Mouse (Mus musculus): ENCODE data around the gene Mymk. TPM values are rescaled to one million over a fixed set of nuclear protein-coding genes. Genes with fewer than 3 reads are reported as not detected.

The Mymk gene
- polyA plus RNA-seq, 1 experiment from 2014 or later, result not detected

DNA sequence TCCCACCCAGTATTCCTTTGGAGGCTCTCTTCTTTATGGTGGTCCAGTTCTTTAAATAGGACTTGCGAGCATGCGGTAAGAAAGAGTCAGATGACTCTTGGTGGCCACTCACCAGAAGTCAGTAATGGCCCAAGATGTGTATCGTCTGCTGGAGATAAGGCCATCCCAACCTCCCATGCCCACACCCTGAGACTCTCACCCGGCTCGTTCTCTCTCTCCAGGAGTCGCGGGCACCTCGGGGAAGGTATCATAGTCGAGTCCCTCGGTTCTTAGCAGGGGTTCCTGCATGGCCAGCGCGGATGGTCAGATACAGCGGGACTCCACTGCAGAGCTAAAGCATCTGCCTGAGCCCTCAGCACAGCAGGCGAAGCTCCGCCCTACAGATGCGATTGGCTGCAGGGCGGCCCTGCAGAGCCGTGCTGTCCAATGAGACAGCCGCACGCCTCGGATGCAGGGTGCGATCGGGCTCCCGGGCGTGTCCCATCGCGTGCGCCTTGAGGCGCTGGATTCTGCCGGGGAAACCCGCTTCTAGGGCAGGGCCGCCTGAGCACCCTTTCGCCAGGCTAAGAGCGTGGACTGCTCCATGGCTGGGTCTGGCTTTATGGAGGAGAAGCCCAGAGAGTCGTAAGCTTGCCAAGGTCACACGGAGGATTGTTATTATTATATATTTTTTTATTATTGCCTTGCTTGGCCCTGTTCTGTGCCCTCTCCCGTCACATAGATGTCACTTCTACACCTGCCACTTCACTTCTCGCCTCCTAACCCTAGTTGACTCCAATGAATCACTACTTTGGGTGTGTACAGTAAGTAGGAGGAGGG, 44.2 kb downstream of the Mymk start, which contains the start of gene Slc2a6:
Slc2a6 (minus strand) TSS at position 381 of the 819 bp plus-strand sequence.
- Histone ChIP-seq H3K4me1 (replicated peaks) (peaks cover 13% of the 10 kb centered on the region), H3K27me3 (peaks cover 18% of the 10 kb centered on the region; the same call in 1 of the 2 replicates), H3K4me3 (replicated peaks) (peak within 1 kb of the TSS; percentile 40), H3K9me3 (no peaks in the 10 kb centered on the region), H3K36me3 (no peaks in the 10 kb centered on the region), H3K4me2 (replicated peaks) (peak within 1 kb of the TSS; percentile 57), H3K27ac (peak within 1 kb of the TSS; percentile 41; the same call in 1 of the 2 replicates), H3K9ac (replicated peaks) (peak within 1 kb of the TSS; percentile 54)
- 2% methylated on average over 38 of the region's 38 CpGs for WGBS
- ATAC-seq, result peak; percentile 100

DNA sequence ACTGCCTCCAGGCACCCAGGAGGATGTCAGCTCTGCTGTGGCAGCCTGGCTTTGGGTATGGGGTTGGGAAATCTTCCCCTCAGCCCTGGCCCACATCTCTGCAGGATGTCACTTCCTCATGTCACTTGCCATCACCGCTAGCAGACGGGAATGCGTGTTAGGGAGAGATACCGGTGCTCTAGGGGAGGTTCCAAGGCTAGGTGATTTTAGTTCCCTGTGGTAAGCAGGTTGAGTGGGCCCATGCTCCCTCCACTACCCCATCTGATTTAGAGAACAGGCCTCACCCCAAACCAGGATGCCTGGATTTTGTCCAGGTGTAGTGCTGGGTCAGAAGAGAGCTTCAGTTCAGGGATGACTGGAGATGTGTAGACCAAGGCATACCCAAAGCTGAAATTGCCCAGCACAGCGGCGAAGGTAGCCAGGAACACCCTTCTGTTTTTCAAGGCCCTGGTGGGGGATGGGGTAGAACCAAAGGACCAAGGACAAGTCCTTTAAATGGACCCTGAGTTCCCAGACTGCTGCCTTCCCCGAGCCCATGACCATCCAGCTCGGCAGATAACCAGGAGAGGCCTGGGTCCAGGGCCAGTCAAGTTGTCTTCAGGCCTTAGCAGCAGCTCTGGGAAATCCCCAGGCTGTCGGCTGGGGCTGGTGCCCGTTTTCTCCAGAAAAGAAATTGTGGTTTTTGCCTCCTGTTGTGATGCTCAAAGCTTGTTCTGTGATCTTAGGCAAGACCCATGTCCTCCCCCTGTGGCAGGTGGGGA, 44.9 kb downstream of the Mymk start:
- Histone ChIP-seq H3K27ac (peak overlapping the region; percentile 41; the same call in 1 of the 2 replicates), H3K4me1 (replicated peaks) (peaks cover 13% of the 10 kb centered on the region), H3K36me3 (no peaks in the 10 kb centered on the region), H3K4me3 (replicated peaks) (peak overlapping the region; percentile 40), H3K27me3 (peaks cover 18% of the 10 kb centered on the region; the same call in 1 of the 2 replicates), H3K9me3 (no peaks in the 10 kb centered on the region), H3K9ac (replicated peaks) (peak overlapping the region; percentile 54), H3K4me2 (replicated peaks) (peak overlapping the region; percentile 57)
- 75% methylated on average over 10 of the region's 10 CpGs for WGBS
- ATAC-seq, result no peak

DNA sequence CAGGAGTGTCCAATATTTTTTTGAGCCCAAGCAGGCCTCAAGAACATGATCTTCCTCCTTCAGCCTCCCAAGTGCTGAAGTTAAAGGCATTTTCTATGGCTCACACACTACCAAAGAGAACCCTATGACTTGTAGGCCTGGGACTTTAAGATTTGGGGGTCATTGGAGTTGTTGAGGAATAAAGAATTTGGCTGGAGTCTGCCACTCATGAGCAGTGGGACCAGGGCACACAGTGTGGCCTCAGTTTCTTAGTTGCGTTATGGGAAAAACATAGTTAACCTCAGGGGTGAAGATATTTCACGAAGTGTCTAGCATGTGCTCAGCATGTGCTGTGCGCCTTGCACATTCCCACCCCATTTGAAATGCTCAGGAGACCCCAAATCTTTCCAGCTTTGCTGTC, 45.6 kb downstream of the Mymk start:
- H3K4me3 ChIP-seq (replicated peaks), result no peak overlapping the region
- H3K4me2 ChIP-seq (replicated peaks), result no peak overlapping the region
- no peak overlapping the region for H3K9ac ChIP-seq (replicated peaks)
- peaks cover 18% of the 10 kb centered on the region; the same call in 1 of the 2 replicates for H3K27me3 ChIP-seq
- no peak overlapping the region for H3K27ac ChIP-seq
- no peaks in the 10 kb centered on the region for H3K9me3 ChIP-seq
- no peaks in the 10 kb centered on the region for H3K36me3 ChIP-seq
- peaks cover 13% of the 10 kb centered on the region for H3K4me1 ChIP-seq (replicated peaks)
- no peak for ATAC-seq
- WGBS, result 91% methylated on average over 3 of the region's 3 CpGs

DNA sequence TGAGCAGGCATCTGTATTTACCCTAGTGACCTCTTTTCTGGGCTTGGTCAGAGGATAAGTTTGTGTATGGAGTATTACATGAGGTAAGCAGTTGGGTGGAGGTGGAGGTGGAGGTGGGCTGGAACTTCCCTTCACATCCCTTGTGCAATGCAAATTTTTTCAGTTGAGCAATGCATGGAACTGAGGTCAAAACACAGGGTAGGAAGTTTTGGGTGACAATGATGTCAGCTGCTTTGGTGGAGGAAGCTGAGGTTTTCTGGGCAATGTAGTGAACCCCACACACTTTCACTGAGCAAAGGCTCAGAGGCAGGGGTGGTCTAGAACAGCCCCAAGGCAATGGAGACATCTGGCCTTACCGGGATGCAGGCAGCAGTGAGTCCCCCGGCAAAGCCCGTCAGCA, 46.4 kb downstream of the Mymk start:
- 84% methylated on average over 3 of the region's 3 CpGs for WGBS
- Histone ChIP-seq H3K4me2 (replicated peaks) (no peak overlapping the region), H3K9me3 (no peaks in the 10 kb centered on the region), H3K9ac (replicated peaks) (no peak overlapping the region), H3K36me3 (peaks cover under 1% of the 10 kb centered on the region; the same call in 1 of the 2 replicates), H3K4me1 (replicated peaks) (peaks cover 13% of the 10 kb centered on the region), H3K4me3 (replicated peaks) (no peak overlapping the region), H3K27ac (no peak overlapping the region), H3K27me3 (peaks cover 18% of the 10 kb centered on the region; the same call in 1 of the 2 replicates)
- no peak for ATAC-seq

DNA sequence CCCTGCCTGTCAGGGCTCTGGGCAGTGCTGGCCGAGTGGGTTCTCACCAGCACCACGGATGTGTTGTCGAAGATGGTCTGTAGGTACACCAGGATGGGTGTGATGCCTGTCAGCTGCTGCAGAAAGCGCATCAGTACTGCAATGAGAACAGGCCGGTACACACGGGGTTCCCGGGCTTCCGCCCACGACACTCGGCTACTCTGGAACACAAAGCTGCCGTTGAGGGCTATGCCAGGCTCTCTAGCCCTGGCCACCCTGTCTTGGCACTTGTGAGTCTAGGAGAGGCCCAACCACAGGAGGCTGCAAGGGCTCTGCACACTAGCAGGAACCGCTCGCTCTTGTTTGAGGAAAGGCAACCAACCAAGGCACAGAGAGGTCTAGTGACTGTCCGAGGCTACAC, 47.8 kb downstream of the Mymk start:
- peaks cover 13% of the 10 kb centered on the region for H3K4me1 ChIP-seq (replicated peaks)
- WGBS, result 86% methylated on average over 14 of the region's 14 CpGs
- peaks cover 13% of the 10 kb centered on the region for H3K36me3 ChIP-seq
- H3K9ac ChIP-seq (replicated peaks), result 0 out of 2 replicates have a peak overlapping the region, but pooled peaks have one; percentile 0
- no peak for ATAC-seq
- no peaks in the 10 kb centered on the region for H3K9me3 ChIP-seq
- H3K27ac ChIP-seq, result no peak overlapping the region
- H3K27me3 ChIP-seq, result peaks cover 11% of the 10 kb centered on the region; the same call in 1 of the 2 replicates
- no peak overlapping the region for H3K4me2 ChIP-seq (replicated peaks)
- no peak overlapping the region for H3K4me3 ChIP-seq (replicated peaks)

DNA sequence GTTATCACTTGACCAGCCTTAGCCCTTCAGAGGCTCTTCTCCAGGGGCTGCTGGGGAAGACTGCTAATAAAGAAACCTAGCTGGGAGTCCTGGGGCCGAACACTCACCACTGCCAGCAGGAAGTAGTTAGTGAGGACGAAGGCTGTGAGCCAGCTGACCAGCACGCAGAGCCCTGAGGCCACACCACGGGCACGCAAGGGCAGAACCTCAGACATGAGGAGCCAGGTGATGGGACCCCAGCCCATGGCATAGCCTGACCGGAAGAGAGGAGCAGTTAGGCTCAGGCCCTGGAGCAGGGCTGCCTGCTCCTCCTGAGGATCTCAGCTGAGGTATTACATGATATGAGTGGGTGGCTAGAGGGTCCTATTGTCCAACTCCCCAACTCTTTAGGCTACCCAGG, 49.4 kb downstream of the Mymk start:
- Histone ChIP-seq H3K36me3 (peaks cover 28% of the 10 kb centered on the region), H3K4me3 (replicated peaks) (no peak overlapping the region), H3K27ac (no peak overlapping the region), H3K4me2 (replicated peaks) (no peak overlapping the region), H3K9me3 (no peaks in the 10 kb centered on the region), H3K27me3 (peaks cover 3% of the 10 kb centered on the region; the same call in 1 of the 2 replicates), H3K9ac (replicated peaks) (no peak overlapping the region), H3K4me1 (replicated peaks) (peaks cover 10% of the 10 kb centered on the region)
- WGBS, result 80% methylated on average over 6 of the region's 6 CpGs
- no peak for ATAC-seq

DNA sequence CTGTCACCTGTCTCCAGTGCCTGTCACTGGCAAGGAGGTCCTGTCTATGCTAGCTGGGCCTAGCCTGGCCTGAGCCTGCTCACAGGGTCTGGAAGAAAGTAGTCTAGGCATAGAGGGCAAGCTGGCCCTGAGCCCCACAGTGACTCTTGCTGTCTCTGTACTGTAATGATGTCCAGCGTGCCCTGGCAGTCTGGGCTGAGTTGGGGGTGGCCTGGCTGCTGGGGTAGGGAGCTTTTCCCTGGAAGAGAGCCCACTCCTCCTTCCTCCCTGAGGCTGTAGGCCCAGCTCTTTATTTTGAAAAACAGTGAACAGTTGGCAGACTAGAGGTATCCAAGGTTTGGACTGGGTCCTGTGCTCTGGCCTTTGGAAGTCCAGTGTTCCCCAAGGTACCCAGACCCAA, 50.9 kb downstream of the Mymk start:
- WGBS, result 67% methylated on average over 1 of the region's 1 CpGs
- ATAC-seq, result no peak
- Histone ChIP-seq H3K4me3 (replicated peaks) (no peak overlapping the region), H3K4me2 (replicated peaks) (no peak overlapping the region), H3K27me3 (no peaks in the 10 kb centered on the region), H3K9me3 (no peaks in the 10 kb centered on the region), H3K36me3 (peaks cover 43% of the 10 kb centered on the region), H3K27ac (no peak overlapping the region), H3K4me1 (replicated peaks) (no peaks in the 10 kb centered on the region), H3K9ac (replicated peaks) (no peak overlapping the region)

DNA sequence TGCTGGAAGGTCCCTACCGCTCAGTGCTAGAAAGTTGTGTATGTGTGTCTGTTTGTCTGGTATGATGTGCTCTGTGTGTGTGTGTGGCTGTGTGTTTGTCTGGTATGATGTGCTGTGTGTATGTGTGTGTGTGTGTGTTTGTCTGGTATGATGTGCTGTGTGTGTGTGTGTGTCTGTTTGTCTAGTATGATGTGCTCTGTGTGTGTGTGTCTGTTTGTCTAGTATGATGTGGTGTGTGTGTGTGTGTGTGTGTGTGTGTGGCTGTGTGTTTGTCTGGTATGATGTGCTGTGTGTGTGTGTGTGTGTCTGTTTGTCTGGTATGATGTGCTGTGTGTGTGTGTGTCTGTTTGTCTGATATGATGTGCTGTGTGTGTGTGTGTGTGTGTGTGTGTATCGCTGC, 52.4 kb downstream of the Mymk start:
- Histone ChIP-seq H3K9ac (replicated peaks) (no peak overlapping the region), H3K4me2 (replicated peaks) (no peak overlapping the region), H3K36me3 (peaks cover 59% of the 10 kb centered on the region), H3K27me3 (no peaks in the 10 kb centered on the region), H3K9me3 (no peaks in the 10 kb centered on the region), H3K4me3 (replicated peaks) (no peak overlapping the region), H3K27ac (no peak overlapping the region), H3K4me1 (replicated peaks) (no peaks in the 10 kb centered on the region)
- no peak for ATAC-seq
- WGBS, result 93% methylated on average over 2 of the region's 2 CpGs

DNA sequence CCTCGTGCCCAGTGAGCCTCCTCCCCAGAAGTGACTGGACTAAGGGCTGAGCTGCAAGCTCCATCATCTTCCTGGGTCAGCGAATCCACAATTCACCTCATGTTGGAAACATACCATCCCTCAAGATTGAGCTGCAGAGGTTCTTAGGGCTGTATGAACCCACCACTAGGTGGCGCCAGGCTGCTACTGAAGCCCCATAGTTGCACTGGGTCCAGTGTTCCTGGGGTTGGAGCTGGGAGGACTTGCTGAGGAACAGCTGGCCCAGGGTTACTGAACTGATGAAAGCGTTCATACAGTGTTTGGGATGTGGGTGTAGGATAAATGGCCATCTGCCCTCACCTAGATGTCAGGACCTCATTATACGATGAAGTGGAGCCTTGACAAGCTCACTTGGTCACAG, 54.2 kb downstream of the Mymk start:
- 54% methylated on average over 5 of the region's 5 CpGs for WGBS
- no peak overlapping the region for H3K9ac ChIP-seq (replicated peaks)
- no peaks in the 10 kb centered on the region for H3K27me3 ChIP-seq
- H3K9me3 ChIP-seq, result no peaks in the 10 kb centered on the region
- no peak overlapping the region for H3K4me3 ChIP-seq (replicated peaks)
- H3K4me1 ChIP-seq (replicated peaks), result no peaks in the 10 kb centered on the region
- H3K36me3 ChIP-seq, result peaks cover 71% of the 10 kb centered on the region
- no peak overlapping the region for H3K27ac ChIP-seq
- no peak overlapping the region for H3K4me2 ChIP-seq (replicated peaks)
- ATAC-seq, result peak; percentile 65

Other genes with a start within 250 kb of the Mymk start
- not detected in 2 replicates for gene Abo, start 207.2 kb downstream of the Mymk start, polyA plus RNA-seq (2015; fragmentation: Nextera tagmentation; extraction: Ambion mirVana)
- 31.0 and 33.9 TPM in 2 replicates for gene Surf6, start 169.3 kb downstream of the Mymk start, polyA plus RNA-seq (2015; fragmentation: Nextera tagmentation; extraction: Ambion mirVana)
- 160 and 164 TPM in 2 replicates for gene Med22, start 161.5 kb downstream of the Mymk start, polyA plus RNA-seq (2015; fragmentation: Nextera tagmentation; extraction: Ambion mirVana)
- gene Rpl7a, start 161.4 kb downstream of the Mymk start, polyA plus RNA-seq (2015; fragmentation: Nextera tagmentation; extraction: Ambion mirVana), result 532 and 549 TPM in 2 replicates
- gene Surf2, start 155.8 kb downstream of the Mymk start, polyA plus RNA-seq (2015; fragmentation: Nextera tagmentation; extraction: Ambion mirVana), result 59.3 and 60.6 TPM in 2 replicates
- 76.5 and 84.1 TPM in 2 replicates for gene Surf1, start 155.6 kb downstream of the Mymk start, polyA plus RNA-seq (2015; fragmentation: Nextera tagmentation; extraction: Ambion mirVana)
- gene Surf4, start 138.3 kb downstream of the Mymk start, polyA plus RNA-seq (2015; fragmentation: Nextera tagmentation; extraction: Ambion mirVana), result 105 and 114 TPM in 2 replicates
- gene Stkld1, start 138.1 kb downstream of the Mymk start, polyA plus RNA-seq (2015; fragmentation: Nextera tagmentation; extraction: Ambion mirVana), result 0.13 and 0.21 TPM in 2 replicates
- 33.7 and 36.1 TPM in 2 replicates for gene Rexo4, start 107.8 kb downstream of the Mymk start, polyA plus RNA-seq (2015; fragmentation: Nextera tagmentation; extraction: Ambion mirVana)
- not detected in 2 replicates for gene Adamts13, start 98.8 kb downstream of the Mymk start, polyA plus RNA-seq (2015; fragmentation: Nextera tagmentation; extraction: Ambion mirVana)
- gene Cacfd1, start 62.3 kb downstream of the Mymk start, polyA plus RNA-seq (2015; fragmentation: Nextera tagmentation; extraction: Ambion mirVana), result 130 and 132 TPM in 2 replicates
- 3.6 and 3.8 TPM in 2 replicates for gene Slc2a6, start 44.2 kb downstream of the Mymk start, polyA plus RNA-seq (2015; fragmentation: Nextera tagmentation; extraction: Ambion mirVana)
- gene Adamtsl2, start 7.2 kb upstream of the Mymk start, polyA plus RNA-seq (2015; fragmentation: Nextera tagmentation; extraction: Ambion mirVana), result 6.0 and 6.9 TPM in 2 replicates
- gene Fam163b, start 70.3 kb upstream of the Mymk start, polyA plus RNA-seq (2015; fragmentation: Nextera tagmentation; extraction: Ambion mirVana), result 0.68 and 1.1 TPM in 2 replicates
- 0.19 and 0.82 TPM in 2 replicates for gene Dbh, start 93.1 kb upstream of the Mymk start, polyA plus RNA-seq (2015; fragmentation: Nextera tagmentation; extraction: Ambion mirVana)
- 2.6 and 3.7 TPM in 2 replicates for gene Sardh, start 176.2 kb upstream of the Mymk start, polyA plus RNA-seq (2015; fragmentation: Nextera tagmentation; extraction: Ambion mirVana)

Data from midbrain, embryonic 13.5 days (tissue).